Mouse (Mus musculus) CH12.LX (cell line): Measurements from ENCODE around the gene 2610318N02Rik. TPM values are rescaled to one million over a fixed set of nuclear protein-coding genes. Genes with fewer than 3 reads are reported as not detected.

Experiments
- DNase-seq: peaks from one replicate; pipeline ENCODE4 v3.0.0-alpha.2; 2013; ENCODE audit errors: extremely low read depth
- H3K27ac ChIP-seq: 2 replicates; pipeline ENCODE4 v1.5.1; 2012; ENCODE audit warnings: low read depth, mild to moderate bottlenecking, control low read depth, moderate library complexity; ENCODE audit not compliant: insufficient read depth
- H3K27me3 ChIP-seq: replicated peaks from 2 replicates; pipeline ENCODE3; 2012; ENCODE audit warnings: inconsistent platforms
- H3K36me3 ChIP-seq, 2 experiments: replicated peaks in 1 of 2; 2 replicates each; pipeline versions ENCODE3 to v1.6.1; 2012; ENCODE audit warnings: inconsistent platforms in 1 of 2, low read length in 1 of 2, mild to moderate bottlenecking in 1 of 2, mixed read lengths in 1 of 2, moderate library complexity in 1 of 2; ENCODE audit not compliant: control insufficient read depth in 1 of 2, insufficient read depth in 1 of 2
- H3K4me1 ChIP-seq, 2 experiments: 2 replicates each; pipeline ENCODE4 v1.6.1; 2012; ENCODE audit warnings: inconsistent platforms in 1 of 2, moderate library complexity in 1 of 2; ENCODE audit not compliant: insufficient read depth in 2 of 2, control insufficient read depth in 1 of 2
- H3K4me2 ChIP-seq: 2 replicates; pipeline ENCODE4 v1.6.1; 2012; ENCODE audit warnings: low read depth, mild to moderate bottlenecking, control low read depth; ENCODE audit not compliant: poor library complexity, insufficient read depth, severe bottlenecking
- H3K4me3 ChIP-seq, 3 experiments: fragments of 150-350 bp in 1 of 3; sonication (generic) in 1 of 3; replicated peaks in 1 of 3; 2 replicates each; pipeline versions ENCODE3 to v1.5.1; 2011 to 2012; ENCODE audit warnings: low read depth in 2 of 3, low read length in 2 of 3, mild to moderate bottlenecking in 2 of 3, moderate library complexity in 2 of 3, control low read depth in 1 of 3, improper control_type of control experiment in 1 of 3, inconsistent platforms in 1 of 3, mixed read lengths in 1 of 3; ENCODE audit not compliant: poor library complexity in 1 of 3
- H3K79me2 ChIP-seq: replicated peaks from 2 replicates; pipeline ENCODE4 v1.6.1; 2012; ENCODE audit warnings: mild to moderate bottlenecking, moderate library complexity; ENCODE audit not compliant: control insufficient read depth, poor library complexity, insufficient read depth, severe bottlenecking; ENCODE audit errors: extremely low read depth
- H3K9ac ChIP-seq: 2 replicates; pipeline ENCODE4 v1.6.1; 2012; ENCODE audit warnings: low read depth, mild to moderate bottlenecking, control low read depth, moderate library complexity; ENCODE audit not compliant: insufficient read depth
- H3K9me3 ChIP-seq: replicated peaks from 2 replicates; pipeline ENCODE3; 2012; ENCODE audit warnings: low read length, inconsistent platforms, mixed read lengths
- CHD1 ChIP-seq: IDR thresholded peaks from 2 replicates; pipeline ENCODE4 v1.6.1; 2012; ENCODE audit warnings: low read depth, low read length, improper control_type of control experiment, inconsistent platforms
- E2F4 ChIP-seq: IDR thresholded peaks from 2 replicates; pipeline ENCODE4 v1.6.1; 2011; ENCODE audit warnings: low read depth, low read length, improper control_type of control experiment; ENCODE audit not compliant: insufficient replicate concordance
- ELF1 ChIP-seq: IDR thresholded peaks from 2 replicates; pipeline ENCODE4 v1.6.1; 2014; ENCODE audit warnings: low read depth, mild to moderate bottlenecking, inconsistent platforms, low read length, improper control_type of control experiment
- EP300 ChIP-seq: IDR thresholded peaks from 2 replicates; pipeline ENCODE4 v1.6.1; 2011; ENCODE audit warnings: low read length, improper control_type of control experiment
- ETS1 ChIP-seq: conservative IDR thresholded peaks from 2 replicates; pipeline ENCODE4 v1.6.1; 2012; ENCODE audit warnings: low read depth, mild to moderate bottlenecking, inconsistent platforms, low read length, improper control_type of control experiment, moderate library complexity
- IRF4 ChIP-seq: IDR thresholded peaks from 2 replicates; pipeline ENCODE4 v1.6.1; 2014; ENCODE audit warnings: low read depth, mild to moderate bottlenecking, inconsistent platforms, low read length, improper control_type of control experiment
- KAT2A ChIP-seq: IDR thresholded peaks from 2 replicates; pipeline ENCODE4 v1.6.1; 2012; ENCODE audit warnings: low read length, improper control_type of control experiment, inconsistent platforms; ENCODE audit not compliant: insufficient replicate concordance
- MAFK ChIP-seq: IDR thresholded peaks from 2 replicates; pipeline ENCODE4 v1.6.1; 2011; ENCODE audit warnings: low read length, improper control_type of control experiment; ENCODE audit not compliant: insufficient replicate concordance
- MAX ChIP-seq: IDR thresholded peaks from 2 replicates; pipeline ENCODE4 v1.6.1; 2011; ENCODE audit warnings: low read length, improper control_type of control experiment
- MAZ ChIP-seq: IDR thresholded peaks from 2 replicates; pipeline ENCODE4 v1.6.1; 2012; ENCODE audit warnings: low read depth, mild to moderate bottlenecking, inconsistent platforms, low read length, improper control_type of control experiment, moderate library complexity
- MEF2A ChIP-seq: IDR thresholded peaks from 2 replicates; pipeline ENCODE4 v1.6.1; 2014; ENCODE audit warnings: low read depth, mild to moderate bottlenecking, inconsistent platforms, low read length, improper control_type of control experiment, borderline replicate concordance
- MYC ChIP-seq: IDR thresholded peaks from 2 replicates; pipeline ENCODE4 v1.6.1; 2011; ENCODE audit warnings: low read depth, mild to moderate bottlenecking, improper control_type of control experiment, low read length
- NELFE ChIP-seq: IDR thresholded peaks from 2 replicates; pipeline ENCODE4 v1.6.1; 2011; ENCODE audit warnings: low read depth, low read length, improper control_type of control experiment
- NRF1 ChIP-seq: IDR thresholded peaks from 2 replicates; pipeline ENCODE4 v1.6.1; 2014; ENCODE audit warnings: low read depth, mild to moderate bottlenecking, inconsistent platforms, low read length, improper control_type of control experiment, moderate library complexity
- PAX5 ChIP-seq: IDR thresholded peaks from 2 replicates; pipeline ENCODE4 v1.6.1; 2012; ENCODE audit warnings: low read length, inconsistent platforms, mixed read lengths
- POLR2A ChIP-seq: IDR thresholded peaks from 2 replicates; pipeline ENCODE4 v1.6.1; 2011; ENCODE audit warnings: low read depth, mild to moderate bottlenecking, improper control_type of control experiment, low read length
- RCOR1 ChIP-seq: conservative IDR thresholded peaks from 2 replicates; pipeline ENCODE4 v1.6.1; 2012; ENCODE audit warnings: low read depth, mild to moderate bottlenecking, inconsistent platforms, low read length, improper control_type of control experiment
- SIN3A ChIP-seq: IDR thresholded peaks from 2 replicates; pipeline ENCODE4 v1.6.1; 2012; ENCODE audit warnings: low read length, improper control_type of control experiment, inconsistent platforms
- SMC3 ChIP-seq: IDR thresholded peaks from 2 replicates; pipeline ENCODE4 v1.6.1; 2011; ENCODE audit warnings: low read depth, low read length, improper control_type of control experiment
- TBP ChIP-seq: conservative IDR thresholded peaks from 2 replicates; pipeline ENCODE4 v1.6.1; 2011; ENCODE audit warnings: low read depth, low read length, improper control_type of control experiment
- UBTF ChIP-seq: IDR thresholded peaks from 2 replicates; pipeline ENCODE4 v1.6.1; 2012; ENCODE audit warnings: low read depth, mild to moderate bottlenecking, inconsistent platforms, low read length, improper control_type of control experiment, moderate library complexity
- USF1 ChIP-seq: IDR thresholded peaks from 2 replicates; pipeline ENCODE4 v1.6.1; 2014; ENCODE audit warnings: low read depth, mild to moderate bottlenecking, inconsistent platforms, low read length, improper control_type of control experiment
- ZC3H11A ChIP-seq: IDR thresholded peaks from 2 replicates; pipeline ENCODE4 v1.6.1; 2012; ENCODE audit warnings: low read depth, mild to moderate bottlenecking, inconsistent platforms, low read length, improper control_type of control experiment
- ZMIZ1 ChIP-seq: IDR thresholded peaks from 2 replicates; pipeline ENCODE4 v1.6.1; 2012; ENCODE audit warnings: low read depth, mild to moderate bottlenecking, inconsistent platforms, low read length, improper control_type of control experiment
- ZNF384 ChIP-seq: IDR thresholded peaks from 2 replicates; pipeline ENCODE4 v1.6.1; 2012; ENCODE audit warnings: low read depth, low read length, improper control_type of control experiment, inconsistent platforms
- dilution Hi-C: fragments of 300-500 bp; cut with MboI; formaldehyde crosslinking; loops from 2 replicates; pipeline ENCODE4 v1.14.3; 2020; ENCODE audit warnings: low sequenced_read_pairs; ENCODE audit not compliant: extremely low pct_unique_long_range_greater_than_20kb, extremely low pct_ligation_motif_present
- in situ Hi-C: fragments of 300-500 bp; cut with MboI; formaldehyde crosslinking; loops from 3 replicates; pipeline ENCODE4 v1.14.3; 2019; ENCODE audit warnings: low sequenced_read_pairs, low pct_ligation_motif_present, low pct_unique_long_range_greater_than_20kb, mixed read lengths
- polyA plus RNA-seq: library from polyadenylated mRNA; unstranded; fragments of >175 nt; gene quantifications from 2 replicates; pipeline ENCODE4 v1.2.1, GENCODE M21; 2012; ENCODE audit warnings: low read depth; ENCODE audit not compliant: insufficient read length
- total RNA-seq, 2 experiments: library from RNA; depleted of rRNA; stranded (reverse); fragments of 300-350 nt in 1 of 2; fragments of >200 nt in 1 of 2; gene quantifications; 2 replicates each; pipeline ENCODE4 v1.2.3; 2012 to 2014

Gene 2610318N02Rik
- total and polyA plus RNA-seq, 3 experiments = 21.0 to 78.4 (median 33.3) TPM

DNA sequence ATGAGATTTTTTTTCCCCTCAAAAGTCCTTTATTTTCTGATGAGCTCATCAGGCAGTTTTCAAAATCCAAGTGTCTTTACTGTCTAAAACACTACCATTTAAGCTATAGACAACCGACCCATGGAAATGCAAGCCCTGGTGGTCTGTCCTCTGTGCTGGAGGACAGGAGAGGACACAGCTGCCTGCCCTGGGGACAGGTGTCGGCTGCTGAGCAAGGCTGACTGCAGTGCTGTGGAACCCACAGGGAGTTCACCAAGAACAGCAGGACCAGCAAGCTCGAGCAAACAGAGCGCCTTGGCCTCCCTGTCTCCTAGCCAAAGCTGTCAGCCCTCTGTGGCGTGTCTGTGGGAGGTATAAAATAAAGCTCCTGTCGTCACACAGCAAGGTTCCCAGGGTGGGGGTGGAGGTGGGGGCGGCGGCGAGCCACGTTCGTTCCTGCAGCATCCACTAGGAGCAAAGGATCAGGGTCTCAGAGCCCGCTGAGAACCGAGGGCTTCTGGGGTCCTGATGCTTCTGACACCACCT is 38.2 kb downstream of the 2610318N02Rik start:
- no peaks in the 10 kb centered on the region for H3K79me2 ChIP-seq
- in situ Hi-C loops = no loop called here
- no peak overlapping the region for H3K4me2 ChIP-seq
- H3K4me3 ChIP-seq = no peak overlapping the region
- TF ChIP-seq MAZ (no peak), EP300 (no peak), ZC3H11A (no peak), ELF1 (no peak), MEF2A (no peak), MAX (no peak), NRF1 (no peak), UBTF (no peak), NELFE (no peak), IRF4 (no peak), POLR2A (no peak), RCOR1 (no peak), USF1 (no peak), E2F4 (no peak), SMC3 (no peak), MAFK (no peak), ETS1 (no peak), ZMIZ1 (no peak), ZNF384 (no peak)
- peaks cover 82 to 100% of the 10 kb centered on the region in 2 experiments for H3K36me3 ChIP-seq
- no peaks in the 10 kb centered on the region for H3K27me3 ChIP-seq
- no peak overlapping the region for H3K9ac ChIP-seq
- H3K27ac ChIP-seq = no peak overlapping the region
- dilution Hi-C loops = no loop called here
- H3K9me3 ChIP-seq = no peaks in the 10 kb centered on the region
- no peak for DNase-seq
- H3K4me1 ChIP-seq = no peaks in the 10 kb centered on the region

DNA sequence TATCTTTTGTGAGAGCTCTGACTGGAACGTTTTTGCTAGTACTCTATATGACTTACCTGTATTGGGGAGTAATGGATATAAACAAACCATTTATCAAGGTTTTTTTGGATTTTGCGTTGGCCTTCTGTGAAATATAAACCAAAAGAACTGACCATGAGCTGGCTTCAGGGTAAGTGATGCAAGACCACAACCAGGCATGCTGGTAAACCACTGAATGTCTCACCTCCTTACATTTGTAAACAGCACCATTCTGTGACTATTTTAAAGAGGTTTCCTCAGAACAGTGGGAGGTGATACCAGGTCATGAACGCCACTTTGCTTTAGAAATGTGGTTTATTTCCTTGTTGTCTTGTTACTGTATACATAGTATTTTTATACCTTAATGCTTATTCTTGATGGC is 38.7 kb downstream of the 2610318N02Rik start:
- H3K4me1 ChIP-seq = no peaks in the 10 kb centered on the region
- no peak overlapping the region for H3K9ac ChIP-seq
- in situ Hi-C loops = no loop called here
- DNase-seq = no peak
- dilution Hi-C loops = no loop called here
- no peaks in the 10 kb centered on the region for H3K9me3 ChIP-seq
- peaks cover 81 to 100% of the 10 kb centered on the region in 2 experiments for H3K36me3 ChIP-seq
- H3K27ac ChIP-seq = no peak overlapping the region
- TF ChIP-seq UBTF = no peak
- no peak for TF ChIP-seq SIN3A
- TF ChIP-seq CHD1 = no peak
- no peak for TF ChIP-seq MAFK
- TF ChIP-seq NELFE = no peak
- TF ChIP-seq USF1 = no peak
- TF ChIP-seq MYC = no peak
- no peak for TF ChIP-seq SMC3
- no peak for TF ChIP-seq PAX5
- no peak for TF ChIP-seq KAT2A
- no peak for TF ChIP-seq TBP
- no peak for TF ChIP-seq ZMIZ1
- no peaks in the 10 kb centered on the region for H3K27me3 ChIP-seq
- H3K4me3 ChIP-seq = no peak overlapping the region
- no peaks in the 10 kb centered on the region for H3K79me2 ChIP-seq
- H3K4me2 ChIP-seq = no peak overlapping the region
